Mouse (Mus musculus): ENCODE results near the gene Adgrb2. TPM values are rescaled to one million over a fixed set of nuclear protein-coding genes. Genes with fewer than 3 reads are reported as not detected.
A peak's percentile ranks its signal among the peaks of the same experiment; 100 is the strongest.

Gene Adgrb2
- polyA plus RNA-seq, 1 experiment from 2014 or later, result 2.6 TPM

DNA sequence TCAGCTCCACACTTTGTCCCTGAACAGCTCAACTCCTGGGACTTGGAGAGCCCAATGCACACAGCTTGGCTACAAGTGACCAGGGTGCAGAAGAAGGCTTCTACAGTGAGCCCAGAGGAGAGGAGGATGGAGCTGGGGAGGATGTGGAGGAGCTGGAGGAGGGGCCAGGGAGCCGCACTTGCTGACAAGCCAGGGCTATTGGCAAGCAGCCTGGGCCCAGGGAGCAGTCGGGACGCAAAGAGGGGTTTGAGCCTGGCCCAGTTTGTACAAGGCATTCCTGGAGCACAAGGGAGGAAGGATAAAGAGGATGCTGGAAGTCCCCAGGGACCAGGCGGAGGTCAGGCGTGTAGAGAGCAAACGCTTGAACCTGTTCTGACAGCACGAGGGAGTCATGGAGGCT, 12.7 kb upstream of the Adgrb2 start:
- Histone ChIP-seq H3K4me1 (replicated peaks) (peaks cover 23% of the 10 kb centered on the region), H3K9me3 (replicated peaks) (no peaks in the 10 kb centered on the region), H3K27ac (ENCODE audit: poor library complexity, severe bottlenecking) (no peak overlapping the region), H3K4me3 (no peak overlapping the region), H3K36me3 (no peaks in the 10 kb centered on the region), H3K4me2 (no peak overlapping the region), H3K27me3 (replicated peaks) (peaks cover 61% of the 10 kb centered on the region), H3K9ac (no peak overlapping the region)
- ATAC-seq (ENCODE audit: insufficient number of reproducible peaks, low FRiP score), result no peak
- 40% methylated on average over 7 of the region's 7 CpGs for WGBS

DNA sequence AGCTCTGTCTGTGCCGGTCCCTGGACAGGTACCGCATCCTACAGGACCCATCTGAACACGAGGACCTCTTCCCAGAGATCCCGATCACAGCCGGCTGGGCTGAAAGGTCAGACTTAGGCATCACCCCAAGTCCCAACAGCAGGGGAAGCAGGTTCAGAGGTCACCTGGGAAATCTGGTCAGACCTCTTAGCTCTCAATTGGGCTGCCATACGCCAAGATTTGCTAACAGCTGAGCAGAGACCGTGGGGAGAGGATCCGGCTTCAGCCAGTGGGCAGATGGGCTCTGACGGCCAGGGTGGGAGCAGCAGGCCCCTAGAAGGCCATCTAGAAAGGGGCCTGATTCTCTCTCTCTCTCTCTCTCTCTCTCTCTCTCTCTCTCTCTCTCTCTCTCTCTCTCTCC, 10.4 kb upstream of the Adgrb2 start:
- H3K27me3 ChIP-seq (replicated peaks), result peaks cover 58% of the 10 kb centered on the region
- no peaks in the 10 kb centered on the region for H3K36me3 ChIP-seq
- WGBS, result 66% methylated on average over 9 of the region's 9 CpGs
- H3K9ac ChIP-seq, result no peak overlapping the region
- H3K27ac ChIP-seq (ENCODE audit: poor library complexity, severe bottlenecking), result no peak overlapping the region
- no peak for ATAC-seq (ENCODE audit: insufficient number of reproducible peaks, low FRiP score)
- 0 out of 2 replicates have a peak, but pooled peaks cover 7% of the 10 kb centered on the region for H3K4me1 ChIP-seq (replicated peaks)
- H3K4me3 ChIP-seq, result no peak overlapping the region
- no peaks in the 10 kb centered on the region for H3K9me3 ChIP-seq (replicated peaks)
- H3K4me2 ChIP-seq, result no peak overlapping the region

DNA sequence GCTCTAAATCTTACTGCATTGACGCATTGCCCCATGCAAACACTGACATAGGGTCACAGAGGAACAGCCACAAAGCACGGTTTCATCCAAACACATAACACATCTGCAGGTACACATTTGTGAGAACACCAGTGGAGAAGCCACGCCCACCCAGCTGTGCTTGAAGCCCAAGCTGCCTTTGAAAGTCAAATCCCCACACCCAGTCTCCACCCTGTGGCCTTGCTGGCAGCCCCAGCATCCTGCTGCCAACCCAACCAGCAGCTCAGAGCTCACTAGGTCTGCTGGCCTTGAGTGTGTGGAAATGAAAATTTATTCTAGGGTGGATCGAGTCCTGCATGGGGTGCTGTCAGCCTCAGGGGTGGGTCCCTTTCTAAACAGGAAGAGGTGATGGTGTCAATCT, 7.4 kb upstream of the Adgrb2 start:
- H3K9ac ChIP-seq, result no peak overlapping the region
- peaks cover 75% of the 10 kb centered on the region for H3K27me3 ChIP-seq (replicated peaks)
- H3K36me3 ChIP-seq, result no peaks in the 10 kb centered on the region
- peaks cover 9% of the 10 kb centered on the region; the same call in 1 of the 2 replicates for H3K4me1 ChIP-seq (replicated peaks)
- H3K4me3 ChIP-seq, result no peak overlapping the region
- ATAC-seq (ENCODE audit: insufficient number of reproducible peaks, low FRiP score), result no peak
- no peak overlapping the region for H3K27ac ChIP-seq (ENCODE audit: poor library complexity, severe bottlenecking)
- no peaks in the 10 kb centered on the region for H3K9me3 ChIP-seq (replicated peaks)
- 64% methylated on average over 4 of the region's 4 CpGs for WGBS
- no peak overlapping the region for H3K4me2 ChIP-seq

DNA sequence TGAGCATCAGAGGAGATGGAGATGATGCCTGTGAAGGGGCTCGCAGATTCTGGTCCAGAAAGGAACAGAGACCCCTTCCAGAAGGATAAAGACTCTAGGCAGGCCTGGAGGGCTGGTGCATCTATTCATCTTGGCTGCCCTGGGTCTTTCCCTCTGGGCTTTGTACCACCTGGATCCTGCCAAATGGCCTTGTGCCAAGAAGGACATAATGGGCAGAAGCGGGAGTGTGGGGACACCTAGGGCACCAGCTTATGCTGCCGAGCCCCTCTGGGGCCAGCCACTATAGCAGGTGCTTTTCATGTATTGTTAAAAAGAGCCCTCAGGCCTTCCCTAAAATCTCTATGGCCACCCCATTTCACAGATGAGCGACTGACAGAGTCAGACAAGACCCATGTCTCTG, 6.4 kb upstream of the Adgrb2 start:
- H3K27ac ChIP-seq (ENCODE audit: poor library complexity, severe bottlenecking), result no peak overlapping the region
- ATAC-seq (ENCODE audit: insufficient number of reproducible peaks, low FRiP score), result no peak
- 73% methylated on average over 4 of the region's 4 CpGs for WGBS

DNA sequence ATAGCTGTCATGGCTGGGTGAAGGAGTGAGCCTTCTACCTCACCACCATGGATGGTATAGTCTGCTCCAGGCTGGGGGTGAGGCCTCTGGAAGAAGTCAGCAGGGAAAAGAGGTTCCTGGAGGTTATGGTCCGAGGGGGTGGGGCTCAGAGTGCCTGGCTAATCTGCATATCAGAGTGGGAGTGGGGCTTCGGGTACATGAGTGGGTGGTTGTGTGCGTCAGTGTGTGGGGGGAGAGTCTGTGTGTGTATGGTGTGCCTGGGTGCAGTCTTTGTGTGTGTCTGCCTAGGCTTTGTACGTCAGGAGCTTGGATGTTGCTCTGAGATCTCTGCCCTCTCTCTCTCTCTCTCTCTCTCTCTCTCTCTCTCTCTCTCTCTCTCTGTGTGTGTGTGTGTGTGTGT, 5.7 kb upstream of the Adgrb2 start:
- ATAC-seq (ENCODE audit: insufficient number of reproducible peaks, low FRiP score), result no peak

More for the DNA sequence above, 6.4 kb upstream of the Adgrb2 start:
- H3K4me2 ChIP-seq, result no peak overlapping the region
- H3K36me3 ChIP-seq, result no peaks in the 10 kb centered on the region
- H3K9me3 ChIP-seq (replicated peaks), result no peaks in the 10 kb centered on the region
- peaks cover 76% of the 10 kb centered on the region for H3K27me3 ChIP-seq (replicated peaks)
- H3K9ac ChIP-seq, result no peak overlapping the region
- H3K4me1 ChIP-seq (replicated peaks), result peaks cover 11% of the 10 kb centered on the region; the same call in 1 of the 2 replicates
- no peak overlapping the region for H3K4me3 ChIP-seq

DNA sequence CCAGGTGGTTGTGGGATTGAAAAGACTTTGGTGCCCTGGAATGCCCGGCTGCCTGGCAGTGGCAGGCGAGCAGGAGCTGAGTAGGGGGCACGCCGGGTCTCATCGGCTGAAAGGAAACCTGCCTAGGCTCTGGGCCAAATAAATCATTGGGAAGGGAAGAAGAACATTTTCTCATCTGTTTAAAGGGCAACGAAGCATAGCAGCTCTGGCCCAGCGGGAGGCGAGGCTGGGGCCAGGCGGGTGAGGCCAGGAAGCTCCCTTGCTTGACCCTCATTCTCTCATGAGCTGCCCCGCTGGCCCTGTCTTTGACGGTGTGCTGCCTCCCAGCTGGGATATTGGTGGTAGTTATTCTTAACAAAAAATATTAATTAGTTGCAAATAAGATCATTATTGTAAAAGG, 3.0 kb upstream of the Adgrb2 start:
- H3K27ac ChIP-seq (ENCODE audit: poor library complexity, severe bottlenecking), result no peak overlapping the region
- H3K27me3 ChIP-seq (replicated peaks), result peaks cover 75% of the 10 kb centered on the region
- no peak for ATAC-seq (ENCODE audit: insufficient number of reproducible peaks, low FRiP score)
- 0 out of 2 replicates have a peak overlapping the region, but pooled peaks have one; percentile 8 for H3K9ac ChIP-seq
- 61% methylated on average over 11 of the region's 11 CpGs for WGBS
- H3K36me3 ChIP-seq, result no peaks in the 10 kb centered on the region
- no peaks in the 10 kb centered on the region for H3K9me3 ChIP-seq (replicated peaks)
- H3K4me2 ChIP-seq, result no peak overlapping the region
- peaks cover 40% of the 10 kb centered on the region for H3K4me1 ChIP-seq (replicated peaks)
- H3K4me3 ChIP-seq, result no peak overlapping the region

More for the DNA sequence above, 5.7 kb upstream of the Adgrb2 start:
- Histone ChIP-seq H3K9me3 (replicated peaks) (no peaks in the 10 kb centered on the region), H3K27ac (ENCODE audit: poor library complexity, severe bottlenecking) (no peak overlapping the region), H3K4me1 (replicated peaks) (peaks cover 18% of the 10 kb centered on the region), H3K36me3 (no peaks in the 10 kb centered on the region), H3K9ac (no peak overlapping the region), H3K27me3 (replicated peaks) (peaks cover 76% of the 10 kb centered on the region), H3K4me2 (no peak overlapping the region), H3K4me3 (no peak overlapping the region)
- WGBS, result 55% methylated on average over 4 of the region's 4 CpGs

DNA sequence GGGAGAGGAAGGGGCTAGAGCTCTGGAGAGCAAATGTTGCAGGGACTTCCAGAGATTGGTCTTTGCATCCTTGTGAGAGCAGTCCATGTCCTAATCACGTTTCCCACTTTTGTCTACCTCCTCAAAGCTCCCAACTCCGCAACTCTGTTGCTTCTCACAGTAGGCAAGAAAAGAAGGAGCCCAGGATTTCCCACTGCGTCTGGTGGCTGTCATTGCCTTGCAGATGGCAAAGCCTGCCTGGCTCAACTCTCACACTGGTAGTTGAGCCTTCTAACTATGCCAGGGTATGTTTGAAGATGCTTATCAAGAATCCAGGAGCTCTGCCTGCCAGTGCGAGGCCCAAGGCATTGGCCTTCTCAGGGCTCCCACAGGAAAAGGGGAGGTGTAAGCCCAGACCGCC, 1.6 kb upstream of the Adgrb2 start:
- Histone ChIP-seq H3K9me3 (replicated peaks) (no peaks in the 10 kb centered on the region), H3K27me3 (replicated peaks) (peaks cover 87% of the 10 kb centered on the region), H3K4me3 (no peak overlapping the region), H3K27ac (ENCODE audit: poor library complexity, severe bottlenecking) (no peak overlapping the region), H3K36me3 (no peaks in the 10 kb centered on the region), H3K4me2 (no peak overlapping the region), H3K4me1 (replicated peaks) (peaks cover 46% of the 10 kb centered on the region), H3K9ac (no peak overlapping the region)
- ATAC-seq (ENCODE audit: insufficient number of reproducible peaks, low FRiP score), result no peak
- 24% methylated on average over 5 of the region's 5 CpGs for WGBS

DNA sequence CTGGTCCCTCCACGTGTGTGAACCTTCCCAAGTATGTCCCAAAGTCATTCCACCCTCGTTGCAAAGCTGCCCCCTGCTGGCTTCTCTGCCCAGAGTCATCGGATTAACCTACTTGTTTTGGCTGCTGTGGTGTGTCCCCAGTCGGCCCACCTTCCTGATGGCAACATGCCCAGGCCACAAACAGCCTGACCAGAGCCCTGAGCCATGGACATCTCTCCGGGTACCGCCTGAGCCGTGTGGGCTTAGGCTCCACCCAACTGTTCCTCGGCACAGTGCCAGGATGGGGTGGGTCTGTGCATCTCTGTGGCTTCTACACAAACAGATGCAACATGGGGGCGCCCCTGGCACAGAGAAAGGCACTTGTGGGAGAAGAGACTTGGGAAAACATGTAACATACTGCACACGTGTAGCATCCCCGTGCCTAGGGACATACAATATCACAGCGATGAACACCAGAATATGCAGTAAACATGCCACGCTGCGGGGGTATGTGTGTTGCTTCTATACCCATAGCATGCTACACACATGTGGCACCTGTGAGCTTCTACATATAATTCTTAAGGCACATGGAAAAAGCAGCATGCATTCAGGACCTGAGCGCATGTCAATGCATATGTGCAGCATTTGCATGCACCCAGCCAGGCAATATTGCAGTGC, 778 bp upstream of the Adgrb2 start:
- peak overlapping the region; percentile 98 for H3K4me2 ChIP-seq
- H3K27me3 ChIP-seq (replicated peaks), result peaks cover 92% of the 10 kb centered on the region
- no peaks in the 10 kb centered on the region for H3K9me3 ChIP-seq (replicated peaks)
- H3K27ac ChIP-seq (ENCODE audit: poor library complexity, severe bottlenecking), result no peak overlapping the region
- H3K9ac ChIP-seq, result peak overlapping the region; percentile 76; the same call in 1 of the 2 replicates
- peak overlapping the region; percentile 70 for H3K4me3 ChIP-seq
- peaks cover 49% of the 10 kb centered on the region for H3K4me1 ChIP-seq (replicated peaks)
- ATAC-seq (ENCODE audit: insufficient number of reproducible peaks, low FRiP score), result no peak
- WGBS, result 4% methylated on average over 15 of the region's 15 CpGs
- no peaks in the 10 kb centered on the region for H3K36me3 ChIP-seq

DNA sequence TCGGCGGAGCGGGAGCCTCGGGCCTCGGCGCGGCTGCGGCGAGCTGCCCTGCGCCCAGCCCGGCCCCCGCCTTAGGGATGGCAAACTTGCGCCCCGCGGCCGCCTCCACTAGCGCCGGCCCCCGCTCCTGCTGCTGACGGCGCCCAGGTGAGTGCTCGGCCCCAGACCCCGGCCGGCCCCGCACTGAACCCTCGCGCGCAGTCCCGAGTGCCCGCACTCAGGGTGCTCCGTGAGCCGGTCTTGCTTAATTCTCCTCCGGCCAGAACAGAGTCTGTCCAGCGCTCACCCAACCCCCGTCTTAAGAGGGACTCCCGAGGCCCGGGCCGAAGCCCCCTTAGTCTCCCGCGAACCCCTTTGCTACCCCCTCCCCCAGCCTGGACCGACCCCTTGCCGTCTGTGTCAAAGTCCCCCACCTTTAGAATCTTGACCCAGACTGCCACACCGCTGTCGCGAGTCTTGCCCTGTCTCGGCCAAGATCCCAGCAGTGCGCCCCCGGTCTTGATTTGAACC, 546 bp downstream of the Adgrb2 start:
- no peak for ATAC-seq (ENCODE audit: insufficient number of reproducible peaks, low FRiP score)
- H3K27me3 ChIP-seq (replicated peaks), result peaks cover 91% of the 10 kb centered on the region
- H3K4me3 ChIP-seq, result peak overlapping the region; percentile 70
- peaks cover 49% of the 10 kb centered on the region for H3K4me1 ChIP-seq (replicated peaks)
- 2% methylated on average over 48 of the region's 48 CpGs for WGBS
- H3K36me3 ChIP-seq, result no peaks in the 10 kb centered on the region
- peak overlapping the region; percentile 76 for H3K9ac ChIP-seq
- no peak overlapping the region for H3K27ac ChIP-seq (ENCODE audit: poor library complexity, severe bottlenecking)
- H3K9me3 ChIP-seq (replicated peaks), result no peaks in the 10 kb centered on the region
- H3K4me2 ChIP-seq, result peak overlapping the region; percentile 98

DNA sequence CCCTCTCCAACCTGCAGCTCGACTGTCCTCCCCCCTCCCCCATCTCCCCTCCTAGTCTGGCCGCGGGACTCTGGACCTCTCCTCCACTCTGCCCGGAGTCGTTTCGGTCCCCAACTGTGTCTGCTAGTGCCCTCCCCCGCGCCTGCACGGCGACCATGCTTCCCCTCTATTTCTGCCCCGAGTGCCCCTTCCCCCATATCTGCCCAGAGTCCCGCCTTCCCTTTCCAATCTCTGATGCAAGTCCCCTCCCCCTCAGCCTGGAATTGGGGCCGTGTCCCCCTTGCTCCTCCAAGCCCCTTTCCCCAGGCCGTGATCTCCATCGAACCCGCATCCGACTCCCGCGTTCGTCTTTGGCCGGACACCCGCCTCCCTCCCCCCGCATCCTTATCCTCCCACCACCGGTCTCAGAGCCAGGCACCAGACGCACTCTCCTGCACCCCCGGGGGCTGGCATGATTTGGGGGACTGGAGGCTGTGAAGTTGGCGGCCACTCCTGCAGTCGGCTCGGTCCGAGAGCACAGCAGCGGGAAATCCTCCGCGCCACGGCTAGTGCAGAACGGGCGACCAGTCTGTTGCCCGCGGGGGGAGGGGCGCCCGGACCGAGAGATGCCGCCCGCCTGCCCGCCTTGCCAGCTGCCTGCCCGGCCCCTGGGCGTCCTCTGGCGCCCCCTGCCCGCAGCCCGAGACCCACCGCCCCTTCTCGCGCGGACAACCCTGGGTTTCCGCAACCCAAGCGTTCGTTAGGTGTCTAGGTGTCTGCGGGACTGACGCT, 1.2 kb downstream of the Adgrb2 start:
- Histone ChIP-seq H3K27ac (ENCODE audit: poor library complexity, severe bottlenecking) (no peak overlapping the region), H3K4me1 (replicated peaks) (peaks cover 49% of the 10 kb centered on the region), H3K27me3 (replicated peaks) (peaks cover 89% of the 10 kb centered on the region), H3K4me3 (peak overlapping the region; percentile 70), H3K4me2 (peak overlapping the region; percentile 98), H3K9ac (peak overlapping the region; percentile 76), H3K9me3 (replicated peaks) (no peaks in the 10 kb centered on the region), H3K36me3 (no peaks in the 10 kb centered on the region)
- no peak for ATAC-seq (ENCODE audit: insufficient number of reproducible peaks, low FRiP score)
- under 1% methylated on average over 57 of the region's 58 CpGs for WGBS

DNA sequence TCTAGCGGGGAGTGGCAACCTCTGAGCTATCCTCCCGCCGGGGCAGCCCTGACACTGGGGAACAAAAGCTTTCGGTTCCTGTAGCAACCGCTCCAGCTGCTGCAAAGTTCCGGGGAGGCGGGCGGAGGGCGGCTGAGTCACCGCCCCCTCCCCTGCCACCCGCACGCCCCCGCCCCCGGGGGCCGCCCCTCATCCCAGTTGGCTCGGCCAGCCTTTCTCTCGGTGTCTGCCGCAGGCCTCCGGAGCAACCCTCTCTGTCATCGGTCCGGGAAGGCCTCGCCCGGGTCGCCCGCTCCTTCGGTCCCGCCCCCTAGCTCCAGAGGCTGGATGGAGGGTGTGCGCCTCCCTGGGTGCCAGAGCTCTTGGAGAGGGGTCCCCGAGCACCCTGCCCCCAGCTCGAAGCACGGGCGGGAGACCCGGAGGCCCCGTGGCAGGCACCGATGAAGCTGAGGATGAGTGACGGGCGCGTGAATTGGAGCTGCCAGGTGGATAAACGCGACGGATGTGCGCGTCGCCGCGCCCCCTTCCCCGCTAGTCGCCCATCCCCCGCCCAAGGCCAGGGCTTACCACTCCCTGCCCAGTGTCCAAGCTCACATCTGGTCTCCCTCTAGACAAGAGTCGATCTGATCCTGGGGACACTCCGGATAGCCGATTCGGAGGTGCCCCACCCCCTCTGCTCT, 3.3 kb downstream of the Adgrb2 start:
- H3K9ac ChIP-seq, result peak overlapping the region; percentile 58
- H3K4me2 ChIP-seq, result peak overlapping the region; percentile 88
- no peak overlapping the region for H3K27ac ChIP-seq (ENCODE audit: poor library complexity, severe bottlenecking)
- peaks cover 80% of the 10 kb centered on the region for H3K27me3 ChIP-seq (replicated peaks)
- H3K36me3 ChIP-seq, result 0 out of 2 replicates have a peak, but pooled peaks cover 3% of the 10 kb centered on the region
- peak; percentile 10; the same call in 1 of the 2 replicates for ATAC-seq (ENCODE audit: insufficient number of reproducible peaks, low FRiP score)
- no peaks in the 10 kb centered on the region for H3K9me3 ChIP-seq (replicated peaks)
- 1% methylated on average over 52 of the region's 53 CpGs for WGBS
- H3K4me3 ChIP-seq, result peak overlapping the region; percentile 52
- peaks cover 42% of the 10 kb centered on the region for H3K4me1 ChIP-seq (replicated peaks)
